Mouse (Mus musculus): Measurements from ENCODE around the gene Ccdc7a. TPM values are rescaled to one million over a fixed set of nuclear protein-coding genes. Genes with fewer than 3 reads are reported as not detected.
"Not testable (repeated sequence)": the region's sequence is repeated elsewhere in the genome, so short reads cannot be mapped to it uniquely, and the experiment has no call there.

The Ccdc7a gene
- total and polyA plus RNA-seq, 3 experiments, result not detected

- not testable (repeated sequence) for H3K9ac ChIP-seq (ENCODE audit: insufficient read depth, low read depth)
- TF ChIP-seq RAD21 (IDR thresholded peaks at IDR 0.05; ENCODE audit: low read depth, low read length) (peak; percentile 12), SMC3 (IDR thresholded peaks at IDR 0.05; ENCODE audit: low read depth, low read length) (peak; percentile 36), CTCF (conservative IDR thresholded peaks at IDR 0.05 in 1 of 2, IDR thresholded peaks at IDR 0.05 in 1 of 2; ENCODE audit: low read depth in 2 of 2, low read length in 2 of 2) (peak in 1 of 2 experiments; percentile 39; a peak in 2 of 4 replicates), NRF1 (IDR thresholded peaks at IDR 0.05; ENCODE audit: low read depth, low read length) (peak; percentile 29; the same call in 1 of the 2 replicates)
Observed at GRCm38 (mm10) chr8:128941022-128941641, 124.2 kb downstream of the Ccdc7a start.

GRCm38 (mm10) chr8:128933446-128933845 lies 131.9 kb downstream of the Ccdc7a start:
- Histone ChIP-seq H3K27ac (ENCODE audit: insufficient read depth, low read depth) (no peak overlapping the region), H3K36me3 (replicated peaks in 1 of 2; ENCODE audit: control insufficient read depth in 1 of 2, insufficient read depth in 1 of 2, low read length in 1 of 2) (no peaks in the 10 kb centered on the region), H3K27me3 (replicated peaks) (no peaks in the 10 kb centered on the region), H3K4me1 (ENCODE audit: control insufficient read depth in 1 of 2, insufficient read depth in 2 of 2) (no peaks in the 10 kb centered on the region), H3K4me2 (ENCODE audit: insufficient read depth, low read depth, poor library complexity, severe bottlenecking) (no peak overlapping the region), H3K9me3 (replicated peaks; ENCODE audit: low read length) (no peaks in the 10 kb centered on the region), H3K4me3 (replicated peaks in 1 of 3; ENCODE audit: low read depth in 2 of 3, low read length in 2 of 3, poor library complexity in 1 of 3) (no peak overlapping the region), H3K9ac (ENCODE audit: insufficient read depth, low read depth) (no peak overlapping the region), H3K79me2 (replicated peaks; ENCODE audit: control insufficient read depth, extremely low read depth, insufficient read depth, poor library complexity, severe bottlenecking) (no peaks in the 10 kb centered on the region)
- in situ Hi-C loops (cut with MboI; ENCODE audit: low pct_ligation_motif_present, low pct_unique_long_range_greater_than_20kb, low sequenced_read_pairs) (no loop called here), dilution Hi-C loops (cut with MboI; ENCODE audit: extremely low pct_ligation_motif_present, extremely low pct_unique_long_range_greater_than_20kb, low sequenced_read_pairs) (no loop called here)
- no peak for DNase-seq (ENCODE audit: extremely low read depth)
- TF ChIP-seq ELF1 (IDR thresholded peaks at IDR 0.05; ENCODE audit: low read depth, low read length), result no peak

More at GRCm38 (mm10) chr8:128941022-128941641, 124.2 kb downstream of the Ccdc7a start:
- in situ Hi-C loops (cut with MboI; ENCODE audit: low pct_ligation_motif_present, low pct_unique_long_range_greater_than_20kb, low sequenced_read_pairs); H3K4me3 ChIP-seq (replicated peaks in 1 of 3; ENCODE audit: low read depth in 2 of 3, low read length in 2 of 3, poor library complexity in 1 of 3); H3K79me2 ChIP-seq (replicated peaks; ENCODE audit: control insufficient read depth, extremely low read depth, insufficient read depth, poor library complexity, severe bottlenecking); H3K27ac ChIP-seq (ENCODE audit: insufficient read depth, low read depth); H3K9me3 ChIP-seq (replicated peaks; ENCODE audit: low read length); H3K4me2 ChIP-seq (ENCODE audit: insufficient read depth, low read depth, poor library complexity, severe bottlenecking); H3K27me3 ChIP-seq (replicated peaks); H3K36me3 ChIP-seq (replicated peaks in 1 of 2; ENCODE audit: control insufficient read depth in 1 of 2, insufficient read depth in 1 of 2, low read length in 1 of 2); DNase-seq (ENCODE audit: extremely low read depth); dilution Hi-C loops (cut with MboI; ENCODE audit: extremely low pct_ligation_motif_present, extremely low pct_unique_long_range_greater_than_20kb, low sequenced_read_pairs); H3K4me1 ChIP-seq (ENCODE audit: control insufficient read depth in 1 of 2, insufficient read depth in 2 of 2): not testable (repeated sequence)

GRCm38 (mm10) chr8:128882719-128883118 lies 182.6 kb downstream of the Ccdc7a start:
- no peaks in the 10 kb centered on the region for H3K36me3 ChIP-seq (replicated peaks in 1 of 2; ENCODE audit: control insufficient read depth in 1 of 2, insufficient read depth in 1 of 2, low read length in 1 of 2)
- no peak for DNase-seq (ENCODE audit: extremely low read depth)
- no peak overlapping the region for H3K9ac ChIP-seq (ENCODE audit: insufficient read depth, low read depth)
- no peaks in the 10 kb centered on the region for H3K9me3 ChIP-seq (replicated peaks; ENCODE audit: low read length)
- H3K27ac ChIP-seq (ENCODE audit: insufficient read depth, low read depth), result no peak overlapping the region
- no peak for TF ChIP-seq SMC3 (IDR thresholded peaks at IDR 0.05; ENCODE audit: low read depth, low read length)
- no peak for TF ChIP-seq E2F4 (IDR thresholded peaks at IDR 0.05; ENCODE audit: insufficient replicate concordance, low read depth, low read length)
- TF ChIP-seq JUN (IDR thresholded peaks at IDR 0.05; ENCODE audit: insufficient read depth, low read depth, low read length), result no peak
- TF ChIP-seq MAZ (IDR thresholded peaks at IDR 0.05; ENCODE audit: low read depth, low read length), result no peak
- TF ChIP-seq ETS1 (conservative IDR thresholded peaks at IDR 0.05; ENCODE audit: low read depth, low read length), result no peak
- TF ChIP-seq USF2 (conservative IDR thresholded peaks at IDR 0.05; ENCODE audit: low read depth, low read length), result no peak
- no peak for TF ChIP-seq ZNF384 (IDR thresholded peaks at IDR 0.05; ENCODE audit: low read depth, low read length)
- no peak for TF ChIP-seq RCOR1 (conservative IDR thresholded peaks at IDR 0.05; ENCODE audit: low read depth, low read length)
- TF ChIP-seq POLR2AphosphoS2 (IDR thresholded peaks at IDR 0.05; ENCODE audit: low read depth, low read length), result no peak
- no peak for TF ChIP-seq ELF1 (IDR thresholded peaks at IDR 0.05; ENCODE audit: low read depth, low read length)
- no peak for TF ChIP-seq ZMIZ1 (IDR thresholded peaks at IDR 0.05; ENCODE audit: low read depth, low read length)
- TF ChIP-seq MAFK (IDR thresholded peaks at IDR 0.05; ENCODE audit: insufficient replicate concordance, low read length), result no peak
- no peak for TF ChIP-seq IRF4 (IDR thresholded peaks at IDR 0.05; ENCODE audit: low read depth, low read length)
- no peaks in the 10 kb centered on the region for H3K4me1 ChIP-seq (ENCODE audit: control insufficient read depth in 1 of 2, insufficient read depth in 2 of 2)
- H3K27me3 ChIP-seq (replicated peaks), result no peaks in the 10 kb centered on the region
- H3K4me2 ChIP-seq (ENCODE audit: insufficient read depth, low read depth, poor library complexity, severe bottlenecking), result no peak overlapping the region
- H3K4me3 ChIP-seq (replicated peaks in 1 of 3; ENCODE audit: low read depth in 2 of 3, low read length in 2 of 3, poor library complexity in 1 of 3), result no peak overlapping the region
- in situ Hi-C loops (cut with MboI; ENCODE audit: low pct_ligation_motif_present, low pct_unique_long_range_greater_than_20kb, low sequenced_read_pairs), result no loop called here
- dilution Hi-C loops (cut with MboI; ENCODE audit: extremely low pct_ligation_motif_present, extremely low pct_unique_long_range_greater_than_20kb, low sequenced_read_pairs), result no loop called here
- H3K79me2 ChIP-seq (replicated peaks; ENCODE audit: control insufficient read depth, extremely low read depth, insufficient read depth, poor library complexity, severe bottlenecking), result no peaks in the 10 kb centered on the region

Measured in CH12.LX (cell line).